Mouse (Mus musculus) testis, adult 2 months (tissue): ENCODE measurements at regions not wholly inside any gene's neighbourhood (a gene's known extent, or its start where the extent isn't known, plus 50 kb on each side); places are given as distances from the start of the nearest gene placed in this dataset.

ENCODE experiments used
- CTCF ChIP-seq: fragments of 200-500 bp; IDR thresholded peaks from 2 replicates; pipeline ENCODE4 v1.5.1; 2012; ENCODE audit warnings: low read depth, mild to moderate bottlenecking, inconsistent platforms, low read length, moderate library complexity; ENCODE audit not compliant: control insufficient read depth, insufficient read depth, insufficient replicate concordance
- POLR2A ChIP-seq: fragments of 200-500 bp; IDR thresholded peaks from 2 replicates; pipeline ENCODE4 v1.6.1; 2012; ENCODE audit warnings: low read depth, mild to moderate bottlenecking, inconsistent platforms, low read length, moderate library complexity; ENCODE audit not compliant: control insufficient read depth

DNA sequence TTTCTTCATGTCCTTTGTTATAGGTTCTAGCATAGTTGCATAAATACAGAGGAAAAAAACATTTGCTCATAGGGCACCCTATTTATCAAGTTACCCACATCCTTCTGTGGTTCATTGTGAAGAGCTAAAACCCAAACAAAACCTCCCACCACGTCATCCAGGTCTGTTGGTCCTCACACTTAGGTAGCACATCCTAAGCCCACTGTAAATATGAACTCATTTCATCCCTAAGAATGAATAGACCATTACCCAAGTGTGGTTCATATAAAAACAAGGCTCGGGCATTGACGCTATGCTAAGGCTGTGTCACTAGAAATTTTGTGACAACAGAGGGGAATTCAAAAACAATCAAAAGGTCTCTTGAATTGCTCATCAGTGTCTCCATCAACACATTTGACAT, 156.4 kb upstream of the Tnfaip3 start:
- TF ChIP-seq CTCF: no peak
- TF ChIP-seq POLR2A: no peak
